Mouse (Mus musculus) intestine, postnatal 0 days (tissue): Measurements from ENCODE around the gene Gstm3. TPM values are rescaled to one million over a fixed set of nuclear protein-coding genes. Genes with fewer than 3 reads are reported as not detected.

Experiments used
- ATAC-seq: fragments of 200-750 bp; cut with Nextera tagmentation; 2 replicates; pipeline ENCODE4 v1.8.0; 2017; ENCODE audit warnings: mild to moderate bottlenecking, moderate TSS enrichment, moderate library complexity
- H3K27ac ChIP-seq: fragments of 300-500 bp; sonication (generic); 2 replicates; pipeline ENCODE4 v1.5.1; 2014; ENCODE audit warnings: mild to moderate bottlenecking, low read depth, low read length, moderate library complexity
- H3K27me3 ChIP-seq: fragments of 300-500 bp; sonication (generic); replicated peaks from 2 replicates; pipeline ENCODE4 v1.6.1; 2014; ENCODE audit warnings: low read length, mixed read lengths; ENCODE audit not compliant: control insufficient read depth, insufficient read depth
- H3K36me3 ChIP-seq: fragments of 300-500 bp; sonication (generic); 2 replicates; pipeline ENCODE4 v1.6.1; 2014; ENCODE audit warnings: mild to moderate bottlenecking, moderate library complexity; ENCODE audit not compliant: control insufficient read depth, insufficient read depth
- H3K4me1 ChIP-seq: fragments of 300-500 bp; sonication (generic); replicated peaks from 2 replicates; pipeline ENCODE4 v1.6.1; 2014; ENCODE audit warnings: antibody characterized with exemption, low read length, mixed read lengths; ENCODE audit not compliant: control insufficient read depth, insufficient read depth
- H3K4me2 ChIP-seq: fragments of 300-500 bp; sonication (generic); replicated peaks from 2 replicates; pipeline ENCODE4 v1.6.1; 2014; ENCODE audit warnings: low read depth, mild to moderate bottlenecking, moderate library complexity
- H3K4me3 ChIP-seq: fragments of 300-500 bp; sonication (generic); 2 replicates; pipeline ENCODE4 v1.5.1; 2014; ENCODE audit warnings: low read depth, low read length
- H3K9ac ChIP-seq: fragments of 300-500 bp; sonication (generic); 2 replicates; pipeline ENCODE4 v1.6.1; 2014; ENCODE audit warnings: mild to moderate bottlenecking, low read depth, low read length
- H3K9me3 ChIP-seq: fragments of 300-500 bp; sonication (generic); 2 replicates; pipeline ENCODE4 v1.6.1; 2016; ENCODE audit warnings: mixed run types; ENCODE audit not compliant: control insufficient read depth
- CTCF ChIP-seq: sonication (generic); IDR thresholded peaks from 2 replicates; pipeline ENCODE4 v1.5.1; 2016; ENCODE audit warnings: low read depth, mild to moderate bottlenecking, control low read depth, antibody characterized with exemption, moderate library complexity
- WGBS: fragments of 180-500 bp; shearing (Covaris S2); extraction: QIAGEN DNeasy Blood & Tissue Kit; methylation state at CpG from one replicate; pipeline ENCODE4 v1.1.7; 2014; 5-methylcytosine and 5-hydroxymethylcytosine counted together
- polyA plus RNA-seq: library from polyadenylated mRNA; unstranded; fragments of >200 nt; fragmentation: Nextera tagmentation; extraction: Ambion mirVana; gene quantifications from 2 replicates; pipeline ENCODE4 v1.2.1, GENCODE M21; 2015

Gstm3 gene
- polyA plus RNA-seq, 1 experiment from 2014 or later: 60.7 TPM

GRCm38 (mm10) chr3:107939830-107940229 lies 29.3 kb downstream of the Gstm3 start:
- Histone ChIP-seq H3K36me3 (no peaks in the 10 kb centered on the region), H3K4me1 (no peaks in the 10 kb centered on the region), H3K27me3 (no peaks in the 10 kb centered on the region), H3K9ac (no peak overlapping the region), H3K4me3 (no peak overlapping the region), H3K4me2 (no peak overlapping the region), H3K9me3 (no peaks in the 10 kb centered on the region), H3K27ac (no peak overlapping the region)
- 81% methylated on average over 4 of the region's 4 CpGs for WGBS
- ATAC-seq: no peak
- no peak for TF ChIP-seq CTCF

- no peak overlapping the region for H3K27ac ChIP-seq
- peak; percentile 91 for TF ChIP-seq CTCF
- H3K27me3 ChIP-seq: no peaks in the 10 kb centered on the region
- no peak overlapping the region for H3K9ac ChIP-seq
- peak; percentile 46 for ATAC-seq
- H3K4me3 ChIP-seq: no peak overlapping the region
- H3K9me3 ChIP-seq: no peaks in the 10 kb centered on the region
- no peaks in the 10 kb centered on the region for H3K4me1 ChIP-seq
- no peaks in the 10 kb centered on the region for H3K36me3 ChIP-seq
- H3K4me2 ChIP-seq: no peak overlapping the region
- WGBS: 44% methylated on average over 3 of the region's 3 CpGs
Measured at GRCm38 (mm10) chr3:107939403-107939802, 29.7 kb downstream of the Gstm3 start.

- Histone ChIP-seq H3K4me1 (no peaks in the 10 kb centered on the region), H3K36me3 (no peaks in the 10 kb centered on the region), H3K27me3 (no peaks in the 10 kb centered on the region), H3K27ac (no peak overlapping the region), H3K9ac (no peak overlapping the region), H3K4me3 (no peak overlapping the region), H3K9me3 (no peaks in the 10 kb centered on the region), H3K4me2 (no peak overlapping the region)
- ATAC-seq: no peak
- WGBS: 33% methylated on average over 3 of the region's 3 CpGs
- no peak for TF ChIP-seq CTCF
Measured at GRCm38 (mm10) chr3:107935888-107936287, 33.2 kb downstream of the Gstm3 start.

- 80% methylated on average over 3 of the region's 3 CpGs for WGBS
- Histone ChIP-seq H3K27ac (no peak overlapping the region), H3K9me3 (no peaks in the 10 kb centered on the region), H3K4me3 (no peak overlapping the region), H3K36me3 (no peaks in the 10 kb centered on the region), H3K9ac (no peak overlapping the region), H3K4me1 (no peaks in the 10 kb centered on the region), H3K4me2 (no peak overlapping the region), H3K27me3 (no peaks in the 10 kb centered on the region)
- ATAC-seq: no peak
- TF ChIP-seq CTCF: no peak
Measured at GRCm38 (mm10) chr3:107935268-107935667, 33.8 kb downstream of the Gstm3 start.

GRCm38 (mm10) chr3:107932128-107932527 lies 37.0 kb downstream of the Gstm3 start:
- ATAC-seq: peak; percentile 71
- peak overlapping the region; percentile 65; the same call in 1 of the 2 replicates for H3K4me2 ChIP-seq
- no peak overlapping the region for H3K9ac ChIP-seq
- H3K27ac ChIP-seq: no peak overlapping the region
- 44% methylated on average over 6 of the region's 6 CpGs for WGBS
- H3K4me1 ChIP-seq: no peaks in the 10 kb centered on the region
- no peak for TF ChIP-seq CTCF
- no peaks in the 10 kb centered on the region for H3K36me3 ChIP-seq
- no peaks in the 10 kb centered on the region for H3K9me3 ChIP-seq
- H3K27me3 ChIP-seq: no peaks in the 10 kb centered on the region
- H3K4me3 ChIP-seq: no peak overlapping the region

- no peak within 1 kb of the TSS for H3K27ac ChIP-seq
- H3K4me1 ChIP-seq: no peaks in the 10 kb centered on the region
- peak within 1 kb of the TSS; percentile 65 for H3K4me2 ChIP-seq
- peak within 1 kb of the TSS; percentile 23; the same call in 1 of the 2 replicates for H3K4me3 ChIP-seq
- WGBS: 4% methylated on average over 10 of the region's 10 CpGs
- H3K9ac ChIP-seq: peak within 1 kb of the TSS; percentile 31; the same call in 1 of the 2 replicates
- H3K27me3 ChIP-seq: no peaks in the 10 kb centered on the region
- ATAC-seq: peak; percentile 95
- H3K9me3 ChIP-seq: no peaks in the 10 kb centered on the region
- TF ChIP-seq CTCF: peak; percentile 67
- no peaks in the 10 kb centered on the region for H3K36me3 ChIP-seq
Measured at GRCm38 (mm10) chr3:107931670-107932069, 37.4 kb downstream of the Gstm3 start, which contains the start of gene Gstm7. Gene Gstm7, minus strand, starts transcription at chr3:107931817.

GRCm38 (mm10) chr3:107931134-107931533 lies 37.9 kb downstream of the Gstm3 start:
- no peaks in the 10 kb centered on the region for H3K27me3 ChIP-seq
- no peak for ATAC-seq
- H3K9me3 ChIP-seq: no peaks in the 10 kb centered on the region
- WGBS: 55% methylated on average over 2 of the region's 2 CpGs
- no peak for TF ChIP-seq CTCF
- H3K27ac ChIP-seq: no peak overlapping the region
- H3K4me2 ChIP-seq: peak overlapping the region; percentile 65
- peak overlapping the region; percentile 23; the same call in 1 of the 2 replicates for H3K4me3 ChIP-seq
- no peak overlapping the region; the same call in 1 of the 2 replicates for H3K9ac ChIP-seq
- no peaks in the 10 kb centered on the region for H3K4me1 ChIP-seq
- H3K36me3 ChIP-seq: no peaks in the 10 kb centered on the region
